Mouse (Mus musculus): ENCODE measurements around the gene Sys1. TPM values are rescaled to one million over a fixed set of nuclear protein-coding genes. Genes with fewer than 3 reads are reported as not detected.

The Sys1 gene
- polyA plus RNA-seq, 1 experiment, result 94.5 TPM

DNA sequence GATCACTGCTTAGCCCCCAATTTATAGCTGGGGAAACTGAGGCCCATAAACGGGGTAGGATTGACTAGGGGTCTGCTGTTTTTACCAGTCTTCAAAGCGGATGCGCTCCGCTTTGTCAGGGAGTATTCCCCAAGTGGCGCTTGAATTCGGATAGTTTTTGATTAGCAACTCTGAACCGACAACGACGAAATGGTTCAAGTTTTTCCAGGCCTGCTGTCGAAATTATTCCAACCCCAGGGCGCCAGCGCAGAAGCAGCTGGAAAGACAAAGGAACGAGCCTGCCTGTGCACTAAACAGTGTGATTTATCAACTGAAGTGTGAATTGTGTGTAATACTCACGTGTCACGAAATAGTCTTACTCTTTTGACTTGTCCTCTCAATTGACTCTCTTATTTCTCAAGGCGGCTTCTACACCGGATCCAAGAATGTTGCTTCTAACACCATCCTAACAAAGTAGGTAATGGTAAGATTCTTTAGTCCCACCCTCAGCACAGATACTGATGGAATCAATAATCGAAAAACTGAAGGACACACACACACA lies 13.2 kb upstream of the Sys1 start, which contains the start of gene Sdc4:
Gene Sdc4 (minus strand): TSS at position 428 of the 541 bp plus-strand sequence.
- H3K27me3 ChIP-seq (replicated peaks; ENCODE audit: control insufficient read depth, insufficient read depth, low read length), result no peaks in the 10 kb centered on the region
- TF ChIP-seq POLR2A (IDR thresholded peaks at IDR 0.05; ENCODE audit: low read depth, low read length) (no peak), CTCF (conservative IDR thresholded peaks at IDR 0.05; ENCODE audit: insufficient read depth, insufficient read length, low read depth, low read length) (no peak)
- H3K27ac ChIP-seq (ENCODE audit: insufficient read depth, low read depth, low read length), result peak within 1 kb of the TSS; percentile 98
- DNase-seq, result no peak
- no peaks in the 10 kb centered on the region; the same call in 1 of the 2 replicates for H3K36me3 ChIP-seq (ENCODE audit: control insufficient read depth, insufficient read depth, low read length)
- H3K4me3 ChIP-seq (ENCODE audit: insufficient read depth, low read depth, low read length), result peak within 1 kb of the TSS; percentile 95
- WGBS, result 11% methylated on average over 18 of the region's 18 CpGs
- peaks cover 12% of the 10 kb centered on the region; the same call in 1 of the 2 replicates for H3K4me1 ChIP-seq (ENCODE audit: control insufficient read depth, insufficient read depth, low read length)

DNA sequence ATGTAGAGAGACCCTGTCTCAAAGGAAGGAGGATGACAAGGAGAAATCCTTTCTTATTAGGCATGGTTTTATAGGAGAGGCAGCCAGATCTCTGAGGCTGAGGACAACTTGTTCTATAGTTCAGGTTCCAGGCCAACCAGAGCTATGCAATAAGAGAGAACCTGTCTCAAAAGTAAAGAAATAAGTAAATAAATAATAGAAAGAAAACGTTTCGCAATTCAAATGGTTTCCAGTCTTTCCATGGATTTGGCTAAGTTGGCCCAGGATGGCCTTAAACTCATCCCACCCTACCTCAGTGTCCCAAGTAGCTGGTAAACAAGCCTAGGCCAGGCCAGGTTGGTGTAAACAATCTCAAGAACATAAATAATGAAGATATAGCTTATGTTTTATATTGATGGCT lies 12.1 kb upstream of the Sys1 start:
- DNase-seq, result no peak
- Histone ChIP-seq H3K36me3 (ENCODE audit: control insufficient read depth, insufficient read depth, low read length) (no peaks in the 10 kb centered on the region; the same call in 1 of the 2 replicates), H3K4me3 (ENCODE audit: insufficient read depth, low read depth, low read length) (no peak overlapping the region), H3K4me1 (ENCODE audit: control insufficient read depth, insufficient read depth, low read length) (peaks cover 8% of the 10 kb centered on the region; the same call in 1 of the 2 replicates), H3K27me3 (replicated peaks; ENCODE audit: control insufficient read depth, insufficient read depth, low read length) (no peaks in the 10 kb centered on the region), H3K27ac (ENCODE audit: insufficient read depth, low read depth, low read length) (no peak overlapping the region)
- TF ChIP-seq POLR2A (IDR thresholded peaks at IDR 0.05; ENCODE audit: low read depth, low read length) (no peak), CTCF (conservative IDR thresholded peaks at IDR 0.05; ENCODE audit: insufficient read depth, insufficient read length, low read depth, low read length) (no peak)
- WGBS, result 76% methylated on average over 2 of the region's 2 CpGs

DNA sequence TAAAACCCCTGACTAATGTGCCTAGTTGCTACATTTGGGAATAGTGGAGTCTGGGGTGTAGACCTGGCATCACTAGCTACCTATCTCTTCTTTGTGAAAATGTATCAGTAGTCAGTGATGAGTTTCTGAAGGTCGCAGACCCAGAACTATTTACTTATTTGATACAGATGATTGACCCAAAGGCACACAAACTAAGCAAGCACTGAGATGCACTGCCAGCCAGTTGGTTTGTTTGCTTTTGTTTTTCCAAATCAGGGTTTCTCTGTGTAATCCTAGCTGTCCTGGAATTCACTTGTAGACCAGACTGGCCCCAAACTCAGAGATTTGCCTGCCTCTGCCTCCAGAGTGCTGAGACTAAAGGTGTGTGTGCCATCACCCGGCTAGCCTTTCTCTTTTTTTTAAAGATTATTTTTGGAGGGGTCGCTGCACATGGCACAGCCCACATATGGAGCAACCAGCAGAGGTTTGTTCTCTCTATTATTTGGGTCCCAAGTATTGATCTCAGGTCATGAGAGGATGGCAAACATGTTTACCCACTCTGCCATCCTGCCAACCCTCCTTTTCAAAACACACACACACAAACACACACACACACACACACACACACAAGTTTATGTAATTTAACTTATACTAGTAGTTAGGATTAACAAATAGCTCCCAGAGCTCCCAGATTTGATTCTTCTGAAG lies 11.2 kb upstream of the Sys1 start:
- peaks cover 8% of the 10 kb centered on the region; the same call in 1 of the 2 replicates for H3K4me1 ChIP-seq (ENCODE audit: control insufficient read depth, insufficient read depth, low read length)
- H3K27me3 ChIP-seq (replicated peaks; ENCODE audit: control insufficient read depth, insufficient read depth, low read length), result no peaks in the 10 kb centered on the region
- 78% methylated on average over 3 of the region's 3 CpGs for WGBS
- no peak for TF ChIP-seq POLR2A (IDR thresholded peaks at IDR 0.05; ENCODE audit: low read depth, low read length)
- no peak for TF ChIP-seq CTCF (conservative IDR thresholded peaks at IDR 0.05; ENCODE audit: insufficient read depth, insufficient read length, low read depth, low read length)
- DNase-seq, result no peak
- no peak overlapping the region for H3K4me3 ChIP-seq (ENCODE audit: insufficient read depth, low read depth, low read length)
- H3K27ac ChIP-seq (ENCODE audit: insufficient read depth, low read depth, low read length), result 0 out of 2 replicates have a peak overlapping the region, but pooled peaks have one; percentile 8
- no peaks in the 10 kb centered on the region for H3K36me3 ChIP-seq (ENCODE audit: control insufficient read depth, insufficient read depth, low read length)

DNA sequence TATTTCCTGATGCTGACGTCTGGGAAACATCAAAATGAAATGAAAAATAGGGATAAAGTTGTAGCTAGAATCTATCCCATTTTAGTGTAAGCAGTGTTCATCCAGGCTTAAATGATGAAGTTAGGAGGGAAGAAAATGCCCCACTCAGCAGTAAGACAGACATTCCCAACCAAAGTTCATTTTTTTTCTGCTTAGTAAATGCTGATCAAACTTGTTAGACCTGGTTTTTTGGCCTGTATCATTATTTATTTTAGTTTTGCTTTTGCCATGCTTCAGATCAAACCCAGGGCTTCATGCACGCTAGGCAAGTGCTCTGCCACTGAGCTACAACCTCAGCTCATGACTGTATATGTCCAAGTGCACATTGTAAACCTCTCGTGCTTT lies 10.7 kb upstream of the Sys1 start:
- Histone ChIP-seq H3K4me1 (ENCODE audit: control insufficient read depth, insufficient read depth, low read length) (peaks cover 8% of the 10 kb centered on the region; the same call in 1 of the 2 replicates), H3K27me3 (replicated peaks; ENCODE audit: control insufficient read depth, insufficient read depth, low read length) (no peaks in the 10 kb centered on the region), H3K4me3 (ENCODE audit: insufficient read depth, low read depth, low read length) (no peak overlapping the region), H3K36me3 (ENCODE audit: control insufficient read depth, insufficient read depth, low read length) (no peaks in the 10 kb centered on the region), H3K27ac (ENCODE audit: insufficient read depth, low read depth, low read length) (peak overlapping the region; percentile 34; the same call in 1 of the 2 replicates)
- TF ChIP-seq POLR2A (IDR thresholded peaks at IDR 0.05; ENCODE audit: low read depth, low read length), result no peak
- TF ChIP-seq CTCF (conservative IDR thresholded peaks at IDR 0.05; ENCODE audit: insufficient read depth, insufficient read length, low read depth, low read length), result no peak
- WGBS, result 50% methylated on average over 3 of the region's 3 CpGs
- DNase-seq, result peak; percentile 61

DNA sequence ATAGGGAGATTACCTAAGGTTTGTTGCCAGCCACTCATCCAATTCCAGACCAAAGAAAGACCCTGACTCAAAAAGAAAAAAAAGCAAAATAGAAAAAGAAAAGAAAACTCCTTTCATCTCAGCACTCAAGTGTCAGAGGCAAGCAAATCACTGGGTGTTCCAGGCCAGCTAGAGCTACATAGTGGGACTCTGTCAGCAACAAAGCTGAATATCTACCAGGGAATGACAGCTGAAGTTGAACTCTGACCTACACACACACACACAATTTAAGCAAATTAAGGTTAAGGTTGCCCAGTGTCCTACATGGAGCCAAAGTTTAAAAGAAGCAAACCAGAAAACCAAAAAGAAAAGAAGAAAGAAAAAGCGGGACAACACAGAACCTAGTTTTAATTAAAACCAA lies 8.6 kb upstream of the Sys1 start:
- TF ChIP-seq CTCF (conservative IDR thresholded peaks at IDR 0.05; ENCODE audit: insufficient read depth, insufficient read length, low read depth, low read length), result no peak
- TF ChIP-seq POLR2A (IDR thresholded peaks at IDR 0.05; ENCODE audit: low read depth, low read length), result no peak
- H3K4me1 ChIP-seq (ENCODE audit: control insufficient read depth, insufficient read depth, low read length), result peaks cover 13% of the 10 kb centered on the region
- no peaks in the 10 kb centered on the region for H3K27me3 ChIP-seq (replicated peaks; ENCODE audit: control insufficient read depth, insufficient read depth, low read length)
- DNase-seq, result peak; percentile 66
- WGBS, result 52% methylated on average over 1 of the region's 1 CpGs
- H3K27ac ChIP-seq (ENCODE audit: insufficient read depth, low read depth, low read length), result no peak overlapping the region
- H3K36me3 ChIP-seq (ENCODE audit: control insufficient read depth, insufficient read depth, low read length), result no peaks in the 10 kb centered on the region
- no peak overlapping the region for H3K4me3 ChIP-seq (ENCODE audit: insufficient read depth, low read depth, low read length)

DNA sequence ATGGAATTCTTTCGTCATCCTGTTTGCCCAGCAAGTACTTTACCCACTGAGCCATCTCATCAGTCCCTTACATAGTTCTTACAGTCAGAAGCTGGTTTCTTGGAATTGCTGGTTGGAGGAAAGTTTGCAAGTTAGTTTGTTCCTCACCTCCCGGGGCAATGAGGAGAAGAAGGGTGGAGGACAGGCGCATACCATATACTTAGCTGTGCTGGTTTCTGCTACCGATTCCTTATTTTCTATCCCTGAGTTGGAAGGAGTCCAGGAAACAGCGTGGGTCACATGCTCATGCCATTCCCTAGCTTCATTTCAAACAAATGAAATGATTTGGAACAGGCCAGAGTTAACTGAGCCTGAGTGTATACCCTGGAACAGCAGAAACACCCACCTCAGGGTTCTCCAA lies 7.8 kb upstream of the Sys1 start:
- Histone ChIP-seq H3K4me3 (ENCODE audit: insufficient read depth, low read depth, low read length) (no peak overlapping the region), H3K27ac (ENCODE audit: insufficient read depth, low read depth, low read length) (no peak overlapping the region), H3K36me3 (ENCODE audit: control insufficient read depth, insufficient read depth, low read length) (no peaks in the 10 kb centered on the region), H3K27me3 (replicated peaks; ENCODE audit: control insufficient read depth, insufficient read depth, low read length) (no peaks in the 10 kb centered on the region), H3K4me1 (ENCODE audit: control insufficient read depth, insufficient read depth, low read length) (peaks cover 14% of the 10 kb centered on the region)
- 37% methylated on average over 5 of the region's 5 CpGs for WGBS
- no peak for TF ChIP-seq CTCF (conservative IDR thresholded peaks at IDR 0.05; ENCODE audit: insufficient read depth, insufficient read length, low read depth, low read length)
- no peak for TF ChIP-seq POLR2A (IDR thresholded peaks at IDR 0.05; ENCODE audit: low read depth, low read length)
- peak; percentile 54 for DNase-seq

DNA sequence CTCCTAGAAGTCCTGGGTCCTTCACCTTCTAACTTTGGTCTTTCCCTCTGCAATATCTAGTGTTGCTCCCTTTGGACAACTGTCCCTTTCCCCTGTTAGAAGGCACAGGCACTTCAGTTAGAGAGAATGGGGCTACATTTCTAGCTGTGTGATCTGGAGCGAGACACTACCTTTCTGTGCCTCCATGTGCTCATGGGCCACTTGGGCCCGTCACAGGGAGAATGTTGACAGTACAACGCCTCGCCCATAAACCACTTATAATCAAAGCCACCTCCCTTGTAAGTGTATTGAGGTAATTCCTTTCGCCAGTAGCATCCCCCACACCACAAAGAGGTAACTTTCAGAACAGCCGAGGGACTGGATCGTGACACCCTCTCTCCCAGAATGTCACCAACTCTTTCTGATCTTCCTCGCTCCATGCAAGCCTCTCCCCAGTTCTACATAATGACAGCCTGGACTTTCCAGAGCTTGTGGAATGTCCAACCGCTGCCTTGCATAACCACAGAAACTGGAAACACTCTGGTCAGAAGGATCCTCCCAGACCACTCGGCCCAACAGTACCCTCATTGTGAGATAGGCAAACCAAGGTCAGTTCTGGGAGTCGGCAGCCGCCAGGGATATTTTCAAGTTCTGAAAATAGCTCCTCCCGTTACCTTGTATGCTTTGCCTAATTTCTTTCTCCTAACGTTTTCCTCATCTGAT lies 7.3 kb upstream of the Sys1 start:
- no peak overlapping the region for H3K27ac ChIP-seq (ENCODE audit: insufficient read depth, low read depth, low read length)
- peaks cover 19% of the 10 kb centered on the region for H3K4me1 ChIP-seq (ENCODE audit: control insufficient read depth, insufficient read depth, low read length)
- WGBS, result 82% methylated on average over 14 of the region's 14 CpGs
- H3K36me3 ChIP-seq (ENCODE audit: control insufficient read depth, insufficient read depth, low read length), result no peaks in the 10 kb centered on the region
- DNase-seq, result no peak
- H3K27me3 ChIP-seq (replicated peaks; ENCODE audit: control insufficient read depth, insufficient read depth, low read length), result no peaks in the 10 kb centered on the region
- TF ChIP-seq POLR2A (IDR thresholded peaks at IDR 0.05; ENCODE audit: low read depth, low read length), result no peak
- TF ChIP-seq CTCF (conservative IDR thresholded peaks at IDR 0.05; ENCODE audit: insufficient read depth, insufficient read length, low read depth, low read length), result no peak
- no peak overlapping the region for H3K4me3 ChIP-seq (ENCODE audit: insufficient read depth, low read depth, low read length)
